Mouse (Mus musculus) adrenal gland (tissue): ENCODE results near the gene Cdc14a.

Experiments used
- intact Hi-C: fragments of 180-260 bp; cut with DNase I; formaldehyde crosslinking; loops from one replicate; pipeline ENCODE4 v1.15.1; 2025

The Cdc14a gene

GRCm38 (mm10) chr3:116419791-116420190 lies 4.0 kb downstream of the Cdc14a start:
- intact Hi-C loops = no loop called here

GRCm38 (mm10) chr3:116414451-116414860 lies 9.4 kb downstream of the Cdc14a start:
- intact Hi-C loops = no loop called here

GRCm38 (mm10) chr3:116412954-116413724 lies 10.7 kb downstream of the Cdc14a start:
- intact Hi-C loops = no loop called here

GRCm38 (mm10) chr3:116410051-116410450 lies 13.8 kb downstream of the Cdc14a start:
- intact Hi-C loops = no loop called here

GRCm38 (mm10) chr3:116409486-116409885 lies 14.3 kb downstream of the Cdc14a start:
- intact Hi-C loops = no loop called here

- intact Hi-C loops = no loop called here
These were observed 15.0 kb downstream of the Cdc14a start for GRCm38 (mm10) chr3:116408856-116409255.

GRCm38 (mm10) chr3:116405516-116405915 lies 18.3 kb downstream of the Cdc14a start:
- intact Hi-C loops = no loop called here

- intact Hi-C loops = no loop called here
These were observed 22.4 kb downstream of the Cdc14a start for GRCm38 (mm10) chr3:116401436-116401835.

GRCm38 (mm10) chr3:116399349-116400090 lies 24.3 kb downstream of the Cdc14a start:
- intact Hi-C loops = no loop called here

- intact Hi-C loops = no loop called here
These were observed 25.3 kb downstream of the Cdc14a start for GRCm38 (mm10) chr3:116398543-116398942.

- intact Hi-C loops = no loop called here
These were observed 25.9 kb downstream of the Cdc14a start for GRCm38 (mm10) chr3:116397976-116398375.

- intact Hi-C loops = no loop called here
These were observed 26.5 kb downstream of the Cdc14a start for GRCm38 (mm10) chr3:116397341-116397740.

GRCm38 (mm10) chr3:116396571-116396970 lies 27.3 kb downstream of the Cdc14a start:
- intact Hi-C loops = no loop called here

GRCm38 (mm10) chr3:116394885-116395390 lies 28.9 kb downstream of the Cdc14a start:
- intact Hi-C loops = no loop called here

- intact Hi-C loops = no loop called here
These were observed 32.4 kb downstream of the Cdc14a start for GRCm38 (mm10) chr3:116391399-116391798.

GRCm38 (mm10) chr3:116389500-116390470 lies 34.0 kb downstream of the Cdc14a start:
- intact Hi-C loops = no loop called here

GRCm38 (mm10) chr3:116388808-116389207 lies 35.0 kb downstream of the Cdc14a start:
- intact Hi-C loops = no loop called here

- intact Hi-C loops = no loop called here
These were observed 36.9 kb downstream of the Cdc14a start for GRCm38 (mm10) chr3:116386886-116387285.

GRCm38 (mm10) chr3:116386342-116386741 lies 37.5 kb downstream of the Cdc14a start:
- intact Hi-C loops = no loop called here

- intact Hi-C loops = no loop called here
These were observed 39.5 kb downstream of the Cdc14a start for GRCm38 (mm10) chr3:116384319-116384718.

GRCm38 (mm10) chr3:116380319-116380718 lies 43.5 kb downstream of the Cdc14a start:
- intact Hi-C loops = no loop called here
